Mouse (Mus musculus): ENCODE measurements around the gene Snx32.

Gene Snx32

GRCm38 (mm10) chr19:5483386-5484359 lies 26.7 kb downstream of the Snx32 start:
- DNase-seq (ENCODE audit: low read depth, low spot score): no peak

GRCm38 (mm10) chr19:5481398-5481797 lies 28.9 kb downstream of the Snx32 start:
- no peak for DNase-seq (ENCODE audit: low read depth, low spot score)

- no peak for DNase-seq (ENCODE audit: low read depth, low spot score)
Observed at GRCm38 (mm10) chr19:5480016-5480415, 30.3 kb downstream of the Snx32 start.

- DNase-seq (ENCODE audit: low read depth, low spot score): no peak
Observed at GRCm38 (mm10) chr19:5477668-5478300, 32.6 kb downstream of the Snx32 start.

- no peak for DNase-seq (ENCODE audit: low read depth, low spot score)
Observed at GRCm38 (mm10) chr19:5477004-5477667, 33.2 kb downstream of the Snx32 start.

GRCm38 (mm10) chr19:5475069-5475714 lies 35.1 kb downstream of the Snx32 start:
- DNase-seq (ENCODE audit: low read depth, low spot score): no peak

- DNase-seq (ENCODE audit: low read depth, low spot score): peak; percentile 49
Observed at GRCm38 (mm10) chr19:5474281-5475068, 35.9 kb downstream of the Snx32 start.

GRCm38 (mm10) chr19:5473720-5474119 lies 36.6 kb downstream of the Snx32 start, which contains the start of gene Efemp2:
Efemp2 (plus strand) TSS chr19:5473954.
- peak; percentile 91 for DNase-seq (ENCODE audit: low read depth, low spot score)

- no peak for DNase-seq (ENCODE audit: low read depth, low spot score)
Observed at GRCm38 (mm10) chr19:5472857-5473256, 37.5 kb downstream of the Snx32 start.

- DNase-seq (ENCODE audit: low read depth, low spot score): no peak
Observed at GRCm38 (mm10) chr19:5471846-5472245, 38.5 kb downstream of the Snx32 start.

GRCm38 (mm10) chr19:5468374-5468773 lies 42.0 kb downstream of the Snx32 start, which contains the start of gene Ctsw:
Ctsw (minus strand) TSS chr19:5468507.
- DNase-seq (ENCODE audit: low read depth, low spot score): peak; percentile 64

GRCm38 (mm10) chr19:5466916-5467500 lies 43.3 kb downstream of the Snx32 start:
- no peak for DNase-seq (ENCODE audit: low read depth, low spot score)

- DNase-seq (ENCODE audit: low read depth, low spot score): no peak
Observed at GRCm38 (mm10) chr19:5465037-5465436, 45.3 kb downstream of the Snx32 start.

- peak; percentile 92 for DNase-seq (ENCODE audit: low read depth, low spot score)
Observed at GRCm38 (mm10) chr19:5463791-5464562, 46.4 kb downstream of the Snx32 start.

- DNase-seq (ENCODE audit: low read depth, low spot score): no peak
Observed at GRCm38 (mm10) chr19:5463212-5463611, 47.1 kb downstream of the Snx32 start.

- no peak for DNase-seq (ENCODE audit: low read depth, low spot score)
Observed at GRCm38 (mm10) chr19:5461411-5461810, 48.9 kb downstream of the Snx32 start.

- peak; percentile 92 for DNase-seq (ENCODE audit: low read depth, low spot score)
Observed at GRCm38 (mm10) chr19:5460465-5460911, 49.9 kb downstream of the Snx32 start, which contains the start of gene Fibp. Fibp (plus strand) TSS chr19:5460615.

- no peak for DNase-seq (ENCODE audit: low read depth, low spot score)
Observed at GRCm38 (mm10) chr19:5459896-5460295, 50.4 kb downstream of the Snx32 start.

- DNase-seq (ENCODE audit: low read depth, low spot score): no peak
Observed at GRCm38 (mm10) chr19:5459019-5459418, 51.3 kb downstream of the Snx32 start.
